Mouse (Mus musculus): ENCODE data around the gene Iglon5. TPM values are rescaled to one million over a fixed set of nuclear protein-coding genes. Genes with fewer than 3 reads are reported as not detected.

Gene Iglon5
- polyA plus RNA-seq, 1 experiment = 82.4 TPM

- no peak overlapping the region for H3K27ac ChIP-seq (ENCODE audit: insufficient read depth, low read length)
- H3K27me3 ChIP-seq (ENCODE audit: control insufficient read depth, insufficient read depth, low read length) = no peaks in the 10 kb centered on the region
- no peak for DNase-seq
- no peaks in the 10 kb centered on the region for H3K4me1 ChIP-seq (ENCODE audit: control insufficient read depth, insufficient read depth, low read length)
- WGBS = 81% methylated on average over 4 of the region's 4 CpGs
- no peak overlapping the region for H3K4me3 ChIP-seq (replicated peaks; ENCODE audit: insufficient read depth, low read depth, low read length)
- TF ChIP-seq POLR2A (IDR thresholded peaks at IDR 0.05; ENCODE audit: borderline replicate concordance, insufficient read depth, low read length) (no peak), CTCF (IDR thresholded peaks at IDR 0.05; ENCODE audit: borderline replicate concordance, insufficient read depth, low read depth, low read length) (no peak)
Observed at GRCm38 (mm10) chr7:43512519-43512918, 22.6 kb upstream of the Iglon5 start.

GRCm38 (mm10) chr7:43511707-43512478 is 22.0 kb upstream of the Iglon5 start:
- WGBS = 56% methylated on average over 4 of the region's 4 CpGs
- TF ChIP-seq CTCF (IDR thresholded peaks at IDR 0.05; ENCODE audit: borderline replicate concordance, insufficient read depth, low read depth, low read length) (no peak), POLR2A (IDR thresholded peaks at IDR 0.05; ENCODE audit: borderline replicate concordance, insufficient read depth, low read length) (no peak)

GRCm38 (mm10) chr7:43495343-43496021 is 5.6 kb upstream of the Iglon5 start:
- H3K27me3 ChIP-seq (ENCODE audit: control insufficient read depth, insufficient read depth, low read length) = no peaks in the 10 kb centered on the region
- H3K4me3 ChIP-seq (replicated peaks; ENCODE audit: insufficient read depth, low read depth, low read length) = peak overlapping the region; percentile 23
- WGBS = 7% methylated on average over 21 of the region's 21 CpGs
- no peaks in the 10 kb centered on the region for H3K4me1 ChIP-seq (ENCODE audit: control insufficient read depth, insufficient read depth, low read length)
- H3K27ac ChIP-seq (ENCODE audit: insufficient read depth, low read length) = no peak overlapping the region
- TF ChIP-seq POLR2A (IDR thresholded peaks at IDR 0.05; ENCODE audit: borderline replicate concordance, insufficient read depth, low read length) = no peak
- peak; percentile 80 for TF ChIP-seq CTCF (IDR thresholded peaks at IDR 0.05; ENCODE audit: borderline replicate concordance, insufficient read depth, low read depth, low read length)
- peak; percentile 78 to 79 for DNase-seq

More at GRCm38 (mm10) chr7:43511707-43512478, 22.0 kb upstream of the Iglon5 start:
- DNase-seq = no peak
- Histone ChIP-seq H3K27ac (ENCODE audit: insufficient read depth, low read length) (no peak overlapping the region), H3K27me3 (ENCODE audit: control insufficient read depth, insufficient read depth, low read length) (no peaks in the 10 kb centered on the region), H3K4me1 (ENCODE audit: control insufficient read depth, insufficient read depth, low read length) (no peaks in the 10 kb centered on the region), H3K4me3 (replicated peaks; ENCODE audit: insufficient read depth, low read depth, low read length) (no peak overlapping the region)

GRCm38 (mm10) chr7:43490861-43491260 is 986 bp upstream of the Iglon5 start:
- Histone ChIP-seq H3K27me3 (ENCODE audit: control insufficient read depth, insufficient read depth, low read length) (no peaks in the 10 kb centered on the region), H3K4me3 (replicated peaks; ENCODE audit: insufficient read depth, low read depth, low read length) (no peak overlapping the region), H3K4me1 (ENCODE audit: control insufficient read depth, insufficient read depth, low read length) (peaks cover 6% of the 10 kb centered on the region), H3K27ac (ENCODE audit: insufficient read depth, low read length) (no peak overlapping the region)
- DNase-seq = no peak
- 72% methylated on average over 9 of the region's 9 CpGs for WGBS
- no peak for TF ChIP-seq POLR2A (IDR thresholded peaks at IDR 0.05; ENCODE audit: borderline replicate concordance, insufficient read depth, low read length)
- no peak for TF ChIP-seq CTCF (IDR thresholded peaks at IDR 0.05; ENCODE audit: borderline replicate concordance, insufficient read depth, low read depth, low read length)

GRCm38 (mm10) chr7:43490182-43490584 is 308 bp upstream of the Iglon5 start:
- 0% methylated on average over 12 of the region's 13 CpGs for WGBS
- Histone ChIP-seq H3K27ac (ENCODE audit: insufficient read depth, low read length) (peak overlapping the region; percentile 92), H3K27me3 (ENCODE audit: control insufficient read depth, insufficient read depth, low read length) (no peaks in the 10 kb centered on the region), H3K4me3 (replicated peaks; ENCODE audit: insufficient read depth, low read depth, low read length) (peak overlapping the region; percentile 93), H3K4me1 (ENCODE audit: control insufficient read depth, insufficient read depth, low read length) (peaks cover 6% of the 10 kb centered on the region)
- TF ChIP-seq POLR2A (IDR thresholded peaks at IDR 0.05; ENCODE audit: borderline replicate concordance, insufficient read depth, low read length) (peak; percentile 53; the same call in 1 of the 2 replicates), CTCF (IDR thresholded peaks at IDR 0.05; ENCODE audit: borderline replicate concordance, insufficient read depth, low read depth, low read length) (no peak)
- DNase-seq = peak; percentile 88 to 91

- Histone ChIP-seq H3K4me3 (replicated peaks; ENCODE audit: insufficient read depth, low read depth, low read length) (peak overlapping the region; percentile 51), H3K27me3 (ENCODE audit: control insufficient read depth, insufficient read depth, low read length) (no peaks in the 10 kb centered on the region), H3K4me1 (ENCODE audit: control insufficient read depth, insufficient read depth, low read length) (peaks cover 8% of the 10 kb centered on the region), H3K27ac (ENCODE audit: insufficient read depth, low read length) (peak overlapping the region; percentile 57; the same call in 1 of the 2 replicates)
- peak; percentile 50 to 59 for DNase-seq
- WGBS = 7% methylated on average over 5 of the region's 5 CpGs
- TF ChIP-seq CTCF (IDR thresholded peaks at IDR 0.05; ENCODE audit: borderline replicate concordance, insufficient read depth, low read depth, low read length) (no peak), POLR2A (IDR thresholded peaks at IDR 0.05; ENCODE audit: borderline replicate concordance, insufficient read depth, low read length) (no peak)
Observed at GRCm38 (mm10) chr7:43488646-43489045, 1.2 kb downstream of the Iglon5 start.

GRCm38 (mm10) chr7:43483236-43483635 is 6.6 kb downstream of the Iglon5 start:
- H3K4me1 ChIP-seq (ENCODE audit: control insufficient read depth, insufficient read depth, low read length) = peaks cover 33% of the 10 kb centered on the region
- H3K4me3 ChIP-seq (replicated peaks; ENCODE audit: insufficient read depth, low read depth, low read length) = no peak overlapping the region
- 30% methylated on average over 10 of the region's 10 CpGs for WGBS
- H3K27me3 ChIP-seq (ENCODE audit: control insufficient read depth, insufficient read depth, low read length) = no peaks in the 10 kb centered on the region
- no peak for DNase-seq
- TF ChIP-seq CTCF (IDR thresholded peaks at IDR 0.05; ENCODE audit: borderline replicate concordance, insufficient read depth, low read depth, low read length) (no peak), POLR2A (IDR thresholded peaks at IDR 0.05; ENCODE audit: borderline replicate concordance, insufficient read depth, low read length) (no peak)
- H3K27ac ChIP-seq (ENCODE audit: insufficient read depth, low read length) = no peak overlapping the region; the same call in 1 of the 2 replicates
